Mouse (Mus musculus): ENCODE data around the gene Srek1ip1. TPM values are rescaled to one million over a fixed set of nuclear protein-coding genes. Genes with fewer than 3 reads are reported as not detected.
A peak's percentile ranks its signal among the peaks of the same experiment; 100 is the strongest.

Gene Srek1ip1
- polyA plus RNA-seq, 1 experiment = 5.5 TPM

DNA sequence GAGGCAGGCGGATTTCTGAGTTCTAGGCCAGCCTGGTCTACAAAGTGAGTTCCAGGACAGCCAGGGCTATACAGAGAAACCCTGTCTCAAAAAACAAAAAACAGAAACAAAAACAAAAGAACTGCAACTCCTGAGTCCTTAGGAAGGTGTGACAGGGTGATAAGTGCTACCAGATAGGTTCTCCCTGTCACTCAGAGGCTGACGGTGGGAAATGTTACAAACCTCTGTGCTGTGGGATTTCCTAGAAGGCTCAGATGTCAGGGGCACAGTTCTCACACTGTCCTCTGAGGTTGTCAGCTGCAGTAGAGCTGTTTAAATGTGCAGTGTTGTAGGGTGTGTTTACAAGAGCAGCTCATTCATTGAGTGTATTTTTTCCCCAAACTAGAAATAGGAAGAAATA, 33.2 kb downstream of the Srek1ip1 start:
- no peak for DNase-seq
- no peak for TF ChIP-seq POLR2A (IDR thresholded peaks at IDR 0.05; ENCODE audit: borderline replicate concordance, extremely low read depth, low read depth, low read length)
- TF ChIP-seq CTCF (IDR thresholded peaks at IDR 0.05; ENCODE audit: insufficient read depth, low read length) = no peak
- 76% methylated on average over 2 of the region's 2 CpGs for WGBS
- no peak overlapping the region for H3K4me3 ChIP-seq (replicated peaks; ENCODE audit: extremely low read depth, low read depth, low read length)
- no peaks in the 10 kb centered on the region for H3K4me1 ChIP-seq (ENCODE audit: control insufficient read depth, insufficient read depth, low read length)

DNA sequence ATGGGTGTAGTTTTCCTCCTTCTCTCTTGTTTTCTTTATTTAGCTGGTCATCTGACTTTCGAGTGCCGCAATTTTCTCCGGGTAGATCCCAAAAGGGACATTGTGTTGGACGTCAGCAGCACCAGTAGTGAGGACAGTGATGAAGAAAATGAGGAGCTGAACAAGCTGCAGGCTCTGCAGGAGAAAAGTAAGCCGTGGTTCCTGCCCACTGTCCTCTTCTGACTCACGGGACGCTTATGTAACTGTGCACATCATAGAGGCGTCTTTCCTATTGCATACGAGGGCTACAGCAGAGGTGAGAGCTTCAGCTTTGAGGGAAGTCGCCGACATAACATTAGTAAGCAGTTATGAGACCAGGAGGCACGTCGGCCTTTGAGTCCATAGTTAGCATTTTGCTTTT, 40.5 kb downstream of the Srek1ip1 start:
- DNase-seq = no peak
- TF ChIP-seq CTCF (IDR thresholded peaks at IDR 0.05; ENCODE audit: insufficient read depth, low read length) (no peak), POLR2A (IDR thresholded peaks at IDR 0.05; ENCODE audit: borderline replicate concordance, extremely low read depth, low read depth, low read length) (no peak)
- Histone ChIP-seq H3K4me1 (ENCODE audit: control insufficient read depth, insufficient read depth, low read length) (no peaks in the 10 kb centered on the region), H3K4me3 (replicated peaks; ENCODE audit: extremely low read depth, low read depth, low read length) (no peak overlapping the region)
- WGBS = 93% methylated on average over 13 of the region's 13 CpGs

DNA sequence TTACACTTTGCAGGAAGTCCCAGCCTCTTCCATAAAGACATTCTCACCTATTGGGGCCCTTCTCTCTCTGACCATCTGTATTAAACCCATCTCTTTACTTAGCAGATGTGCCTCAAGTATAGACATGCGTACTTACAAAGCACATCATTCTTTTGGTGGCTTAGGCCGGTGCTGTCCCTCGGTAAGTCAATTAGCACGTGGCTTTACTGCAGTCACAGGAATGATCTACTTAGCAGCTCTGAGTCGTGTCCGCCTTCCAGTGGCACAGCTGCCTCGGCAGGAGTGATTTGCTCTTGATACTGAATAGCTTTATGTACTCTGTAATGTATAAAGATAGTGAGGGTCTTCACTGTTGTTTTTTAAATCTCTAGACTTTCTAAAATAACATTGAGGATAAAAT, 45.3 kb downstream of the Srek1ip1 start:
- TF ChIP-seq CTCF (IDR thresholded peaks at IDR 0.05; ENCODE audit: insufficient read depth, low read length) (no peak), POLR2A (IDR thresholded peaks at IDR 0.05; ENCODE audit: borderline replicate concordance, extremely low read depth, low read depth, low read length) (no peak)
- 74% methylated on average over 7 of the region's 7 CpGs for WGBS
- Histone ChIP-seq H3K4me3 (replicated peaks; ENCODE audit: extremely low read depth, low read depth, low read length) (no peak overlapping the region), H3K4me1 (ENCODE audit: control insufficient read depth, insufficient read depth, low read length) (no peaks in the 10 kb centered on the region)
- no peak for DNase-seq

DNA sequence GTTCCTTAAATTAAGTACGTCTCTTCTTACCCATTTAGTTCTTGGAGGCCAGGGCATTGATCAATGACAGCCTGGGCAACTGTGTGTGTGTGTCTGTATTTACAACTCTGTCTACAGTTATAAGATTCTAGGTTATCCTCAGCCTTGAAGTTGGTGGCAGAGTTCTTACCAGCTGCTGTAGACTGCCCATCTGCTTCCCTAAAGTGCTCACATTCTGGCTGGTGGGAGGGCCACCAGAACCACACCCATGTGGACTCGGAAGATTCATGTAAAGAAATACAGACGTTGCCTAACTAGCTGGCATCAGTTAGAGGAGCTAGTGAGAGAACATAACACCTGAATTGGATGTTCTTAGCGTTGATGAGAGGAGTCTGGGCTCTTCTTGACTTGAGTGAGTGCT, 49.7 kb downstream of the Srek1ip1 start:
- DNase-seq = no peak
- TF ChIP-seq CTCF (IDR thresholded peaks at IDR 0.05; ENCODE audit: insufficient read depth, low read length) (no peak), POLR2A (IDR thresholded peaks at IDR 0.05; ENCODE audit: borderline replicate concordance, extremely low read depth, low read depth, low read length) (no peak)
- H3K4me3 ChIP-seq (replicated peaks; ENCODE audit: extremely low read depth, low read depth, low read length) = no peak overlapping the region
- H3K4me1 ChIP-seq (ENCODE audit: control insufficient read depth, insufficient read depth, low read length) = no peaks in the 10 kb centered on the region
- 54% methylated on average over 4 of the region's 4 CpGs for WGBS

DNA sequence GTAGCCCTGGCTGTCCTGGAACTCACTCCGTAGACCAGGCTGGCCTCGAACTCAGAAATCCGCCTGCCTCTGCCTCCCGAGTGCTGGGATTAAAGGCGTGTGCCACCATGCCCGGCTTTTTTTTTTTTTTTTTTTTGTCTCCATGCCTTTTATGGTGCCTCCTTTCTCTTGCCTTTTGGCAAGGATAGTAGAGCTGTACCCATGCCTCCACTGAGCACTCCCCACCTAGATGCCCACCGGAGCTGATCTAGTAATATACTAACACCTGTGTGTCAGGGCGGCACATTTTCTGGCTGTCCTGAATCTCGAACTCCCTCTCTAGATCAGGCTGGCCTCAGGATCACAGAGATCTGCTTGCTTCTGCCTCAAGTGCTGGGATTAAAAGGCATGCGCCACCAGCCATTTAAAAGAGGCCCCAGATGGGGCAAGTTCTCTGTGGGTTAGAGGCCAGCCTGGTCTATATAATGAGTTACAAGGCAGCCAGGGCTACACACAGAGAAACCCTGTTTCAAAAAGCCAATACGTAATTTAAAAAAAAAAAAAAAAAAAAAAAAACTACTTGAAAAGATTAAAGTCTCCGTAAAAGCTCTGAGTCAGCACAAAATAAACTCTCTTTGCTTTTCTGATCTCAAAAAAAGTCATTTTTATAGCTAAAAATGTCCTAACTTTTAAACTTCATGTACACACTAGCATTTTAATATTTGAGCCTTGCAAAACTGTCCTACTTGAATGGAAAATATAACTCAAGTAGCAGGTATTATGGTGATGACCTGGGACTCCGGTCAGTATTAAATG, 51.2 kb downstream of the Srek1ip1 start:
- Histone ChIP-seq H3K4me1 (ENCODE audit: control insufficient read depth, insufficient read depth, low read length) (no peaks in the 10 kb centered on the region), H3K4me3 (replicated peaks; ENCODE audit: extremely low read depth, low read depth, low read length) (no peak overlapping the region)
- 83% methylated on average over 13 of the region's 13 CpGs for WGBS
- DNase-seq = no peak
- TF ChIP-seq POLR2A (IDR thresholded peaks at IDR 0.05; ENCODE audit: borderline replicate concordance, extremely low read depth, low read depth, low read length) = no peak
- no peak for TF ChIP-seq CTCF (IDR thresholded peaks at IDR 0.05; ENCODE audit: insufficient read depth, low read length)

DNA sequence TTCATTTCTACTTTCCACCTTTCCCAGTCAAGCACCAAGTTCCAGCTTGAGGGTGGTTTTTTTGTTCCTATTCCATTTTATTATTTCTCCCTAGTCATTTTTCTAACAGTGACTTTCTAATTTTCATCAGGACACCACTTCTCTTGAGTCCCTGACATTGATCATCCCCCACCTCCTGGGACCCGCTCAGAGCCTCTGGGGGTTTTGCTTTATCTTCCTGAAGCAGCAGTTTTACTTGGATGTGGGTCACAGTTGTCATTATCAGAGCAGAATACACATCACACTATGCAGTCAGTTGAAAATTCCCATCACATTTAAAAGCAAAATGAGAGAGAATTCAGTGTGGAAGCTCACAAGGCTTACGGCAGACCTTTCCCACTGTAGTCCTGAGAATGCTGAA, 61.4 kb downstream of the Srek1ip1 start:
- no peak for DNase-seq
- TF ChIP-seq CTCF (IDR thresholded peaks at IDR 0.05; ENCODE audit: insufficient read depth, low read length) = no peak
- no peak for TF ChIP-seq POLR2A (IDR thresholded peaks at IDR 0.05; ENCODE audit: borderline replicate concordance, extremely low read depth, low read depth, low read length)
- no peaks in the 10 kb centered on the region for H3K4me1 ChIP-seq (ENCODE audit: control insufficient read depth, insufficient read depth, low read length)
- 75% methylated on average over 2 of the region's 2 CpGs for WGBS
- H3K4me3 ChIP-seq (replicated peaks; ENCODE audit: extremely low read depth, low read depth, low read length) = no peak overlapping the region

DNA sequence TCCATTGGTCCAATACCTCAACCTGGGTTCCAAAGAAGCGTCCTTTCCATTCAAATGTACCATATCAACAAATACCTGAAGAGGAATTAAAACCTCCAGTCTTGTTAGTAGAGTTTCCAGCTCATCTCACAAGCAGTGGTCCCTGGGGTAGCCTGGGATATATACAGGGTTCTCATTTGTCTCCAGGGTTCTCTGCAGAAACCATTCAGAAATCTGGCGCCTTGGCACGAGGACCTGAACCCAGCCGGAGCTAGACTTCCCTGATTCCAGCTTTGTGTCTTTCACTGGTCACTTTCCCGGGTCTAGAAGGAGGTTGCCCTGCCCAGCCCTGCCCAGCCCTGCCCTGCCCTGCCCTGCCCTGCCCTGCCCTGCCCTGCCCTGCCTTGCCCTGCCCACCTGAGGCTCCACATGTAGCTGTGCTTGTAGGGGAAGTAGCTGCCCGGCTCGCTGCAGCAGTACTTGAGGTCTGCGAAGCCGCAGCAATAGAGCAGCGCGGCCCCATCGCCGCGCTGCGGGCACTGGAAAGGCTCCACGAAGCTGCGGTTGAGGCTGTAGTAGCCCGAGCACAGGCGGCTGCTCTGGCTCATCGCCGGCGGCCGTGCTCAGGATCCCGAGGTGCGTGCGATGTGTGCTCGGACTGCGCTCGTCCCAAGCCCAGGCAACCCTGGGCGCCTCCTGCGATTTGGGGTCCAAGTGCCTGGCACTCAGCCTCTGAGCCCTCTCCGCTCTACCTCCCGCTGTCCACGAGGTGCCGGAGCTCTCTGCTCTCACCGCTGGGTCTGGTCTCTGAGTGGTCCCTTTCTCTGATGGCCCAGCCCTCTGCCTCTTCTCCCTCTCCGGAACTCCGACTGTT, 71.1 kb downstream of the Srek1ip1 start, which contains the start of gene Shisal2b:
TSS of gene Shisal2b (minus strand) at position 767 of the 853 bp plus-strand sequence.
- Histone ChIP-seq H3K4me1 (ENCODE audit: control insufficient read depth, insufficient read depth, low read length) (no peaks in the 10 kb centered on the region; the same call in 1 of the 2 replicates), H3K4me3 (replicated peaks; ENCODE audit: extremely low read depth, low read depth, low read length) (peak within 1 kb of the TSS; percentile 2)
- no peak for TF ChIP-seq CTCF (IDR thresholded peaks at IDR 0.05; ENCODE audit: insufficient read depth, low read length)
- TF ChIP-seq POLR2A (IDR thresholded peaks at IDR 0.05; ENCODE audit: borderline replicate concordance, extremely low read depth, low read depth, low read length) = no peak
- WGBS = 4% methylated on average over 38 of the region's 38 CpGs
- DNase-seq = no peak

DNA sequence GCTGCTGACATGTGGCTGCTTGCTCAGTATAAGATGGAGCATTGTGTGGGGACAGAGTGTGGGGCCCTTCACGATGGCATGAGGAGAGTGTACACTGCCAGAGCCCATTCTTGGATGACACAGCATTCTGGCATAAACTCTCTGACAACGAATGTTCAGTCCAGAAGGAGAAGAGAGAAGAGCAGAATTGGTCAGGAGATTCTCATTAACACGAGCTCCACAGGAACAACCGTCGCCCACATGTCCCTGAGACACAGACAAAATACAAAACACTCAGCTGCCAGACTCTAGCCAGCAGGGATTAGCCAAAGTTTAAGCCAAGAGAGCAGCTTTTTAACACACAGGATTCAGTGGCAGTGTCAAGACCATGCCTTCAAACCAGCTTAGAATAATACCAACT, 74.4 kb downstream of the Srek1ip1 start:
- no peaks in the 10 kb centered on the region; the same call in 1 of the 2 replicates for H3K4me1 ChIP-seq (ENCODE audit: control insufficient read depth, insufficient read depth, low read length)
- no peak overlapping the region for H3K4me3 ChIP-seq (replicated peaks; ENCODE audit: extremely low read depth, low read depth, low read length)
- no peak for DNase-seq
- WGBS = 76% methylated on average over 5 of the region's 5 CpGs
- TF ChIP-seq CTCF (IDR thresholded peaks at IDR 0.05; ENCODE audit: insufficient read depth, low read length) = no peak
- no peak for TF ChIP-seq POLR2A (IDR thresholded peaks at IDR 0.05; ENCODE audit: borderline replicate concordance, extremely low read depth, low read depth, low read length)

DNA sequence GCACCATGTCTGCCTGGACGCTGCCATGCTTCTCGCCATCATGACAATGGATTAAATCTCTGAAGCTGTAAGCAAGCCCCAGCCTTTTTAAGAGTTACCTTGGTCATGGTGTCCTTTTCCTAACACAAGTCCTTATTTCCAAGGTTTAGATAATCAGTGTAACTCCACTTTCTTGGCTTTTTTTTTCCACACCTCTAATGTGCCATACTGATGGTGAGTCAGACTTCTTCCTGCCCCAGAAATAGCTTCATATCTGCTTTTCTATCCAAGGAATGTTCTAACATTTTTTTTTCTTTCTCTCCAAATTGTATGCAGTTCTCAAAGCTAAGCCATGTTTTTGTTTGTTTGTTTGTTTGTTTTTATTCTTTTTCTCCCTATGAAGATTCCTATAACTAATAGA, 77.6 kb downstream of the Srek1ip1 start:
- 90% methylated on average over 2 of the region's 2 CpGs for WGBS

More for the DNA sequence above, 77.6 kb downstream of the Srek1ip1 start:
- TF ChIP-seq CTCF (IDR thresholded peaks at IDR 0.05; ENCODE audit: insufficient read depth, low read length) (no peak), POLR2A (IDR thresholded peaks at IDR 0.05; ENCODE audit: borderline replicate concordance, extremely low read depth, low read depth, low read length) (no peak)
- DNase-seq = no peak
- Histone ChIP-seq H3K4me3 (replicated peaks; ENCODE audit: extremely low read depth, low read depth, low read length) (no peak overlapping the region), H3K4me1 (ENCODE audit: control insufficient read depth, insufficient read depth, low read length) (no peaks in the 10 kb centered on the region)

Measured in lung, adult 2 months (tissue).